Mouse (Mus musculus) neutrophil, adult 59 days (primary cell): ENCODE results near the gene Csrp2. TPM values are rescaled to one million over a fixed set of nuclear protein-coding genes. Genes with fewer than 3 reads are reported as not detected.

ENCODE experiments used
- total RNA-seq, 2 experiments: library from RNA; stranded (reverse); gene quantifications; 1 replicate in 1 of 2; 2 replicates in 1 of 2; pipeline ENCODE4 v1.2.4; 2023

The Csrp2 gene
- total RNA-seq: 10 to 100 TPM; 18.1 to 22.4 TPM

DNA sequence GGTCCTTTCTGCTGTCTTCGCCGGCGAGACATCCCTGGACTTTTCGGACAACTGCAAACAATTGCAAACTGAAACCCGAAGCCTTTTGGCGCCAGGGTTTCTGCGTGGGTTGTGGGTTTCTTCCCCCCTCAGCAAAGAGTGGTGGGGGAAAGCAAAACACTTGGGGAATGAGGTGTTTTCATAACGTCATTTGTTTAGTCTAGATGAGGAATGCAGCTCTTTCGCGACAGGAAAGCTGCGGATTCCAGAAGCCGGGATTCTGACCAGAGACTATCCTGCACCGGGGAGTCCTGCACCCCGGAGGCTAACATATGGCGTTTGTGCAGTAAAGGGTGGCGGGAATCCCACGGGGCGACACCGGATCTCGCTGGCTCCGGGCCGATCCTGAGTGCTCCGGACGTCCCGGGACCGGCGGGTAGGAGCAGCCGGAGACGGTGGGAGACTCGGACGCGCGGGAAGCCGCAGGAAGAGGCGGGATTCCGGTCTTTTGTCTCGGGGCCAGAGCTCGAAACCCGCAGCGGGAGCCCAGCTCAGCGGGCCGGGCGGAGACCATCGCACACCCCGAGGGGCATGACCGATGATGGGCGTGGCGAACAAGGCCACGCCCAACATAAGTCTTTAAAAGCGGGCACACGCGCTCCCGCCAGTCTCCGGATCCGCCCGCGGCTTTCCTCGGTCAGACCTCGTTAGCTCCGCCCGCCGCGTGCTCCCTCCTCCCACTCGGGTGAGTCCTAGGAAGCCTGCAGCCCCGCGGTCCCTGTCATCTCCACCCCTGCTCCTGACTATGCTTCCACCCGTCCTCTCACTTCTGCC, at the start of gene Csrp2:
Gene Csrp2, plus strand, starts transcription at position 259 of the 813 bp plus-strand sequence.

Other genes starting within 250 kb of the Csrp2 start
- gene E2f7, start 174.3 kb upstream of the Csrp2 start, total RNA-seq: 10 to 100 TPM; 16.9 to 18.2 TPM
- gene Zdhhc17, start 90.4 kb downstream of the Csrp2 start, total RNA-seq: 10 to 100 TPM; 20.7 to 23.5 TPM
- gene Osbpl8, start 245.0 kb downstream of the Csrp2 start, total RNA-seq: 10 to 100 TPM; 73.2 to 77.0 TPM